ENCODE assay signal across 10 mouse cellular contexts in the genomic region with DNA sequence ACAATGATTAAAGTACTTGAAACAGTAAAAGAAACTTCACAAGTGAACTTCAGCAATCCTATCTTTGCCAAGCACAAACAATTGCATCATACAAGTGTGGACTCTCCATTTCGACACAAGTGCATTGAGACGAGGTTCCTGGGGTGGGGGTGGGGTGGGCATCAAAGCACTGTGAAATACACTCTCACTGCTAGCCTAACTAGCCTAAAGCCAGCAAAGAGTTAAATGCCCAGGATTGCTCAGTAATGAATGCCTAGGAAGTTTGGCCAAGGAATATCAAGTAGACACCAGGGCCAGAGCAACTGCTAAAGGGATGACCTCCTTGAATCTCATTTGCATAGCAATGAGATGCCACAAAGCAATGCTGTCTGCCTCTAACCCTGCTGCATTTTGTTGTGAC. TPM values are rescaled to one million over a fixed set of nuclear protein-coding genes. Genes with fewer than 3 reads are reported as not detected.
DNase-seq lines count a peak whose midpoint lies in the region; ATAC-seq lines count a peak whose summit lies in the region.
"Had no signal": no experiment of that assay in that cellular context is flagged by ENCODE, and none has a peak within 500 bp of the region (broad histone marks: within the 10 kb centered on the region; RNA-seq: fewer than 3 reads in every experiment).

No protein-coding gene starts in this region.

- H3K4me1 ChIP-seq in forebrain, embryonic 10.5 days, result peaks cover 37% of the 10 kb centered on the region
- peaks cover 9% of the 10 kb centered on the region for H3K4me1 ChIP-seq in hindbrain, embryonic 16.5 days (ENCODE audit: control insufficient read depth, insufficient read depth, low read depth, low read length)
- peaks cover 28% of the 10 kb centered on the region for H3K4me1 ChIP-seq in midbrain, embryonic 14.5 days (ENCODE audit: control insufficient read depth, insufficient read depth, low read length)
- H3K4me1 ChIP-seq: heart, embryonic 10.5 days had no signal

- peak overlapping the region; percentile 6; the same call in 1 of the 2 replicates for H3K27ac ChIP-seq in forebrain, embryonic 10.5 days
- no peak overlapping the region; the same call in 1 of the 2 replicates for H3K27ac ChIP-seq in hindbrain, embryonic 16.5 days (ENCODE audit: low read depth, low read length)
- H3K27ac ChIP-seq in midbrain, embryonic 14.5 days (replicated peaks; ENCODE audit: low read depth, low read length), result peak overlapping the region; percentile 67; the same call in 1 of the 2 replicates
- H3K27ac ChIP-seq: heart, embryonic 10.5 days had no signal

- no peak overlapping the region; the same call in 1 of the 2 replicates for H3K4me3 ChIP-seq in forebrain, embryonic 10.5 days
- H3K4me3 ChIP-seq in hindbrain, embryonic 16.5 days (ENCODE audit: low read length), result no peak overlapping the region
- no peak overlapping the region for H3K4me3 ChIP-seq in midbrain, embryonic 14.5 days (replicated peaks; ENCODE audit: low read depth, low read length)
- H3K4me3 ChIP-seq: heart, embryonic 10.5 days had no signal

- 45% methylated on average over 2 of the region's 2 CpGs for WGBS in forebrain, embryonic 10.5 days
- WGBS in hindbrain, embryonic 16.5 days, result 15% methylated on average over 2 of the region's 2 CpGs
- 4% methylated on average over 2 of the region's 2 CpGs for WGBS in midbrain, embryonic 14.5 days

- no peak overlapping the region for H3K9ac ChIP-seq in hindbrain, embryonic 16.5 days (ENCODE audit: low read depth, low read length)
- no peak overlapping the region for H3K9ac ChIP-seq in midbrain, embryonic 14.5 days (replicated peaks; ENCODE audit: low read length)

- no peaks in the 10 kb centered on the region for H3K36me3 ChIP-seq in forebrain, embryonic 10.5 days (replicated peaks)
- H3K36me3 ChIP-seq in hindbrain, embryonic 16.5 days (ENCODE audit: control insufficient read depth, insufficient read depth, low read length), result no peaks in the 10 kb centered on the region
- no peaks in the 10 kb centered on the region for H3K36me3 ChIP-seq in midbrain, embryonic 14.5 days (ENCODE audit: control insufficient read depth, insufficient read depth, low read length)
- H3K36me3 ChIP-seq: heart, embryonic 10.5 days had no signal

- peak; percentile 96 for ATAC-seq in hindbrain, embryonic 16.5 days
- ATAC-seq in midbrain, embryonic 14.5 days (ENCODE audit: low FRiP score, low TSS enrichment), result peak; percentile 91
- ATAC-seq in megakaryocyte, adult 5-6 weeks (ENCODE audit: poor library complexity, severe bottlenecking), result no peak
- no peak for ATAC-seq in erythroid progenitor cell, adult 5-6 weeks (replicated peaks; ENCODE audit: low FRiP score, poor library complexity, severe bottlenecking)
- ATAC-seq: intestine, embryonic 16.5 days had no signal

- no peak overlapping the region for H3K4me2 ChIP-seq in hindbrain, embryonic 16.5 days (ENCODE audit: low read length)
- H3K4me2 ChIP-seq in midbrain, embryonic 14.5 days (ENCODE audit: low read length), result peak overlapping the region; percentile 26

- no peaks in the 10 kb centered on the region for H3K27me3 ChIP-seq in forebrain, embryonic 10.5 days (ENCODE audit: poor library complexity, severe bottlenecking)
- no peaks in the 10 kb centered on the region for H3K27me3 ChIP-seq in hindbrain, embryonic 16.5 days (replicated peaks; ENCODE audit: control insufficient read depth, insufficient read depth, low read length)
- H3K27me3 ChIP-seq in midbrain, embryonic 14.5 days (ENCODE audit: control insufficient read depth, insufficient read depth, low read length), result no peaks in the 10 kb centered on the region

- DNase-seq in embryo, embryonic 10.5 days (ENCODE audit: low spot score), result peak; percentile 73
- peak; percentile 15 for DNase-seq in forebrain, embryonic 10.5 days (ENCODE audit: extremely low spot score, low spot score)
- peak; percentile 76 for DNase-seq in midbrain, embryonic 14.5 days
- DNase-seq in adrenal gland, adult (ENCODE audit: inconsistent age in 2 of 2, low spot score in 1 of 2), result no peak
- DNase-seq: right cerebral cortex, postnatal 4 days had no signal

- no peaks in the 10 kb centered on the region for H3K9me3 ChIP-seq in forebrain, embryonic 10.5 days
- no peaks in the 10 kb centered on the region for H3K9me3 ChIP-seq in hindbrain, embryonic 16.5 days (ENCODE audit: control insufficient read depth, low read length)
- H3K9me3 ChIP-seq in midbrain, embryonic 14.5 days (ENCODE audit: control insufficient read depth, low read length), result no peaks in the 10 kb centered on the region
- H3K9me3 ChIP-seq: heart, embryonic 10.5 days had no signal

RNA-seq across cellular contexts. Expression of gene Fat3, which starts 16.3 kb away (rescaled TPM):
- 3.6 and 5.2 TPM in 2 replicates for polyA plus RNA-seq in forebrain, embryonic 10.5 days (2016; fragmentation: Nextera tagmentation; extraction: Ambion mirVana)
- polyA plus RNA-seq in hindbrain, embryonic 16.5 days (2015; fragmentation: Nextera tagmentation; extraction: Ambion mirVana), result 7.5 and 8.5 TPM in 2 replicates
- polyA plus RNA-seq in midbrain, embryonic 14.5 days (2014; fragmentation: Nextera tagmentation; extraction: Ambion mirVana), result 22.0 and 27.6 TPM in 2 replicates
- total RNA-seq in megakaryocyte, adult 5-6 weeks (2015), result not detected in 2 replicates
- 0.11 and 0.12 TPM in 2 replicates for total RNA-seq in megakaryocyte, adult 5-6 weeks (2017)
- total RNA-seq in erythroid progenitor cell, adult 5-6 weeks (2015; ENCODE audit: low replicate concordance), result not detected in 2 replicates
- total RNA-seq in erythroid progenitor cell, adult 5-6 weeks (2017; ENCODE audit: low replicate concordance), result 0.26 TPM in 1 of 2 replicates, not detected in the other

Comparison
In these comparisons a context has a peak if more than half of its experiments do, and no peak if none do; other contexts are left out.
1. DNase-seq: peak in embryo, embryonic 10.5 days (single experiment), forebrain, embryonic 10.5 days (single experiment) and midbrain, embryonic 14.5 days (single experiment); none in adrenal gland, adult (0 of 2).
2. ATAC-seq: peak in hindbrain, embryonic 16.5 days (single experiment) and midbrain, embryonic 14.5 days (single experiment); none in megakaryocyte, adult 5-6 weeks (single experiment) and erythroid progenitor cell, adult 5-6 weeks (single experiment).